Comparison of ENCODE assay signal across 9 mouse cellular contexts in genomic region chr10:60834949-60835348, GRCm38 (mm10). TPM values are rescaled to one million over a fixed set of nuclear protein-coding genes. Genes with fewer than 3 reads are reported as not detected.
DNase-seq lines count a peak whose midpoint lies in the region; ATAC-seq and TF ChIP-seq lines count a peak whose summit lies in the region.
"Had no signal": no experiment of that assay in that cellular context is flagged by ENCODE, and none has a peak within 500 bp of the region (broad histone marks: within the 10 kb centered on the region; RNA-seq: fewer than 3 reads in every experiment).

No protein-coding gene starts in this region.

- H3ac ChIP-seq in C2C12 (ENCODE audit: control insufficient read depth, insufficient read length, low read depth): no peak overlapping the region

- no peaks in the 10 kb centered on the region for H3K9me3 ChIP-seq in forebrain, embryonic 14.5 days (replicated peaks; ENCODE audit: control insufficient read depth, low read length)
- no peaks in the 10 kb centered on the region for H3K9me3 ChIP-seq in forebrain, embryonic 15.5 days
- H3K9me3 ChIP-seq: stomach, embryonic 15.5 days had no signal

- H3K27me3 ChIP-seq in forebrain, embryonic 14.5 days (replicated peaks; ENCODE audit: control insufficient read depth, insufficient read depth, low read length): peaks cover 15% of the 10 kb centered on the region
- H3K27me3 ChIP-seq in forebrain, embryonic 15.5 days: peaks cover 25% of the 10 kb centered on the region
- no peaks in the 10 kb centered on the region for H3K27me3 ChIP-seq in C2C12 (ENCODE audit: control insufficient read depth, insufficient read depth, insufficient read length)

- no peak overlapping the region for H3K4me3 ChIP-seq in forebrain, embryonic 14.5 days (ENCODE audit: low read depth, low read length)
- no peak overlapping the region for H3K4me3 ChIP-seq in forebrain, embryonic 15.5 days
- no peak overlapping the region for H3K4me3 ChIP-seq in C2C12 (ENCODE audit: insufficient read depth, poor library complexity, severe bottlenecking)
- no peak overlapping the region for H3K4me3 ChIP-seq in embryonic fibroblast, embryonic 13.5 days (ENCODE audit: insufficient read depth, low read length)
- H3K4me3 ChIP-seq: stomach, embryonic 15.5 days had no signal

- H3K79me3 ChIP-seq in C2C12 (ENCODE audit: low read depth): peaks cover 13% of the 10 kb centered on the region

- WGBS in forebrain, embryonic 14.5 days: 4% methylated on average over 13 of the region's 13 CpGs
- 2% methylated on average over 13 of the region's 13 CpGs for WGBS in forebrain, embryonic 15.5 days

- no peak for ATAC-seq in forebrain, embryonic 14.5 days
- no peak; the same call in 1 of the 2 replicates for ATAC-seq in forebrain, embryonic 15.5 days (replicated peaks)

- DNase-seq in forebrain, embryonic 14.5 days (ENCODE audit: low spot score): peak; percentile 72
- DNase-seq in adrenal gland, postnatal 4 days (ENCODE audit: low spot score in 2 of 2): peak; percentile 41 to 63
- peak; percentile 92 for DNase-seq in kidney, postnatal 10 days
- DNase-seq in lung, postnatal 10 days: peak; percentile 85
- DNase-seq in spleen, postnatal 10 days (ENCODE audit: low spot score in 2 of 2): peak; percentile 47 to 77

- H3K4me2 ChIP-seq in forebrain, embryonic 14.5 days (ENCODE audit: low read length): no peak overlapping the region
- H3K4me2 ChIP-seq in forebrain, embryonic 15.5 days (replicated peaks): no peak overlapping the region
- H3K4me2 ChIP-seq: stomach, embryonic 15.5 days had no signal

- H3K79me2 ChIP-seq in C2C12 (ENCODE audit: control insufficient read depth, insufficient read depth): peaks cover 15% of the 10 kb centered on the region

- no peak for TF ChIP-seq POLR2A in embryonic fibroblast, embryonic 13.5 days (IDR thresholded peaks at IDR 0.05; ENCODE audit: low read depth, low read length)

- H3K9ac ChIP-seq in forebrain, embryonic 14.5 days (ENCODE audit: low read length): no peak overlapping the region
- H3K9ac ChIP-seq in forebrain, embryonic 15.5 days (replicated peaks): no peak overlapping the region
- H3K9ac ChIP-seq: stomach, embryonic 15.5 days had no signal

- no peak overlapping the region for H3K27ac ChIP-seq in forebrain, embryonic 14.5 days (ENCODE audit: low read depth, low read length)
- no peak overlapping the region for H3K27ac ChIP-seq in forebrain, embryonic 15.5 days (replicated peaks)
- H3K27ac ChIP-seq in embryonic fibroblast, embryonic 13.5 days (ENCODE audit: insufficient read depth, low read length): no peak overlapping the region
- H3K27ac ChIP-seq: stomach, embryonic 15.5 days had no signal

- peaks cover 8% of the 10 kb centered on the region for H3K4me1 ChIP-seq in forebrain, embryonic 14.5 days (ENCODE audit: control insufficient read depth, insufficient read depth, low read length)
- H3K4me1 ChIP-seq in forebrain, embryonic 15.5 days: peaks cover 23% of the 10 kb centered on the region
- no peaks in the 10 kb centered on the region; the same call in 1 of the 2 replicates for H3K4me1 ChIP-seq in embryonic fibroblast, embryonic 13.5 days (ENCODE audit: control insufficient read depth, insufficient read depth, low read length)

- no peaks in the 10 kb centered on the region for H3K36me3 ChIP-seq in forebrain, embryonic 14.5 days (ENCODE audit: control insufficient read depth, insufficient read depth, low read length)
- H3K36me3 ChIP-seq in forebrain, embryonic 15.5 days: no peaks in the 10 kb centered on the region
- H3K36me3 ChIP-seq in C2C12 (ENCODE audit: control insufficient read depth, insufficient read depth): no peaks in the 10 kb centered on the region
- H3K36me3 ChIP-seq: stomach, embryonic 15.5 days had no signal

- peak; percentile 98 for TF ChIP-seq CTCF in C2C12 (IDR thresholded peaks at IDR 0.05; ENCODE audit: control insufficient read depth, insufficient read depth, insufficient read length)
- peak; percentile 99 for TF ChIP-seq CTCF in embryonic fibroblast, embryonic 13.5 days (IDR thresholded peaks at IDR 0.05; ENCODE audit: borderline replicate concordance, insufficient read depth, low read length)

TF ChIP-seq in C2C12, 6 proteins besides CTCF, POLR2A, EP300 and RAD21:
- TF ChIP-seq CEBPB (IDR thresholded peaks at IDR 0.05; ENCODE audit: low read depth) (peak; percentile 8), MYOG (IDR thresholded peaks at IDR 0.05; ENCODE audit: control insufficient read depth, extremely low read depth, insufficient read length) (no peak)

RNA-seq across cellular contexts. Expression of gene Unc5b, which starts 3.6 kb away (rescaled TPM):
- 2.1 and 2.3 TPM in 2 replicates for polyA plus RNA-seq in forebrain, embryonic 14.5 days (2014; fragmentation: Nextera tagmentation; extraction: Ambion mirVana)
- polyA plus RNA-seq in forebrain, embryonic 15.5 days (2015; fragmentation: Nextera tagmentation; extraction: Ambion mirVana): 2.8 and 3.0 TPM in 2 replicates
- polyA plus RNA-seq in C2C12 (2012; fragmentation: generic; extraction: Trizol): 142 TPM
- 10 to 100 TPM; 13.3 to 17.6 TPM for total RNA-seq in adrenal gland, postnatal 4 days (2021)
- 101 and 119 TPM in 2 replicates for polyA plus RNA-seq in embryonic fibroblast, embryonic 13.5 days (2011; ENCODE audit: insufficient read length, low read depth, missing spikeins)

Comparison
In these comparisons a context has a peak if more than half of its experiments do, and no peak if none do; other contexts are left out.
1. RNA of gene Unc5b, which starts 3.6 kb away (polyA plus RNA-seq): 142 TPM in C2C12 (single experiment) and 101 to 119 TPM in embryonic fibroblast, embryonic 13.5 days; 2.8 to 3.0 TPM in forebrain, embryonic 15.5 days and 2.1 to 2.3 TPM in forebrain, embryonic 14.5 days; every median in the first group is over 10 times any median in the second.
2. Peak in every context shown above with its lines, with median percentiles within 50 percentile points of each other: DNase-seq.